Mouse (Mus musculus) G1E (cell line): ENCODE data around the gene Olfr177. TPM values are rescaled to one million over a fixed set of nuclear protein-coding genes. Genes with fewer than 3 reads are reported as not detected.

Source experiments
- ATAC-seq: 2 replicates; pipeline ENCODE4 v1.8.0; 2016; ENCODE audit warnings: mild to moderate bottlenecking; ENCODE audit not compliant: insufficient number of reproducible peaks, poor library complexity, low FRiP score, severe bottlenecking; ENCODE audit errors: extremely low read depth
- DNase-seq: peaks from one replicate; pipeline ENCODE4 v3.0.0; 2012; ENCODE audit warnings: low spot score
- H3K27me3 ChIP-seq: 2 replicates; pipeline ENCODE4 v1.6.1; 2012; ENCODE audit warnings: mild to moderate bottlenecking, low read length, inconsistent platforms; ENCODE audit not compliant: insufficient read depth
- H3K36me3 ChIP-seq: replicated peaks from 2 replicates; pipeline ENCODE3; 2012; ENCODE audit warnings: mild to moderate bottlenecking, inconsistent platforms
- H3K4me1 ChIP-seq: 2 replicates; pipeline ENCODE4 v1.6.1; 2012; ENCODE audit warnings: low read depth, low read length, inconsistent platforms, mixed read lengths; ENCODE audit not compliant: insufficient read depth
- H3K4me3 ChIP-seq: 2 replicates; pipeline ENCODE4 v1.5.1; 2012; ENCODE audit warnings: low read depth, mild to moderate bottlenecking, inconsistent platforms, low read length, moderate library complexity, mixed read lengths
- H3K9me3 ChIP-seq: replicated peaks from 2 replicates; pipeline ENCODE4 v1.6.1; 2012; ENCODE audit warnings: inconsistent platforms
- CTCF ChIP-seq: IDR thresholded peaks from 2 replicates; pipeline ENCODE4 v1.5.1; 2012; ENCODE audit warnings: low read depth, low read length, inconsistent platforms, mixed read lengths
- GATA1 ChIP-seq: IDR thresholded peaks from 2 replicates; pipeline ENCODE4 v1.6.1; 2012; ENCODE audit warnings: borderline replicate concordance, low read length, inconsistent platforms, mixed read lengths
- GATA2 ChIP-seq: IDR thresholded peaks from 2 replicates; pipeline ENCODE4 v1.6.1; 2012; ENCODE audit warnings: low read depth, low read length, inconsistent platforms, borderline replicate concordance
- POLR2AphosphoS5 ChIP-seq: IDR thresholded peaks from 2 replicates; pipeline ENCODE4 v1.6.1; 2012; ENCODE audit warnings: low read depth, low read length, inconsistent platforms; ENCODE audit not compliant: insufficient replicate concordance
- TAL1 ChIP-seq: conservative IDR thresholded peaks from 2 replicates; pipeline ENCODE4 v1.6.1; 2012; ENCODE audit warnings: low read depth, low read length, inconsistent platforms, mixed read lengths
- polyA plus RNA-seq: library from polyadenylated mRNA; stranded (reverse); fragments of >175 nt; gene quantifications from 2 replicates; pipeline ENCODE4 v1.2.3, GENCODE M21; 2012
- total RNA-seq, 2 experiments: library from RNA; stranded (forward) in 1 of 2; stranded (reverse) in 1 of 2; fragments of 200-1000 nt in 1 of 2; fragments of >200 nt in 1 of 2; fragmentation: Nextera tagmentation in 1 of 2; gene quantifications; 2 replicates each; pipeline ENCODE4 v1.2.3; 2014 to 2017

Gene Olfr177
- not detected in 2 replicates for total RNA-seq (2014; fragmentation: Nextera tagmentation)
- 0.12 and 0.27 TPM in 2 replicates for total RNA-seq (2017)
- polyA plus RNA-seq = not detected in 2 replicates

GRCm38 (mm10) chr16:58874668-58875067 is at the start of gene Olfr177:
Gene Olfr177, minus strand, starts transcription at chr16:58874768.
- Histone ChIP-seq H3K4me1 (peaks cover 15% of the 10 kb centered on the region; the same call in 1 of the 2 replicates), H3K4me3 (no peak within 1 kb of the TSS), H3K36me3 (peaks cover 10% of the 10 kb centered on the region), H3K27me3 (no peaks in the 10 kb centered on the region), H3K9me3 (no peaks in the 10 kb centered on the region)
- DNase-seq (no peak), ATAC-seq (no peak)
- TF ChIP-seq GATA2 (no peak), CTCF (no peak), GATA1 (no peak), POLR2AphosphoS5 (no peak), TAL1 (no peak)

GRCm38 (mm10) chr16:58891963-58892362 is 17.4 kb upstream of the Olfr177 start, which contains the start of gene Olfr178:
Gene Olfr178, minus strand, starts transcription at chr16:58892063.
- Histone ChIP-seq H3K4me1 (no peaks in the 10 kb centered on the region; the same call in 1 of the 2 replicates), H3K4me3 (no peak within 1 kb of the TSS), H3K9me3 (no peaks in the 10 kb centered on the region), H3K27me3 (no peaks in the 10 kb centered on the region), H3K36me3 (peaks cover 9% of the 10 kb centered on the region)
- DNase-seq (no peak), ATAC-seq (no peak)
- no peak for TF ChIP-seq GATA2
- no peak for TF ChIP-seq GATA1
- no peak for TF ChIP-seq POLR2AphosphoS5
- no peak for TF ChIP-seq CTCF
- no peak for TF ChIP-seq TAL1

GRCm38 (mm10) chr16:58884416-58884815 is 9.8 kb upstream of the Olfr177 start:
- H3K36me3 ChIP-seq = peaks cover 16% of the 10 kb centered on the region
- no peaks in the 10 kb centered on the region; the same call in none of the 2 replicates for H3K4me1 ChIP-seq
- ATAC-seq (no peak), DNase-seq (no peak)
- H3K4me3 ChIP-seq = no peak overlapping the region
- no peaks in the 10 kb centered on the region for H3K27me3 ChIP-seq
- H3K9me3 ChIP-seq = no peaks in the 10 kb centered on the region
- no peak for TF ChIP-seq CTCF
- TF ChIP-seq TAL1 = no peak
- no peak for TF ChIP-seq GATA1
- TF ChIP-seq GATA2 = no peak

- Histone ChIP-seq H3K9me3 (no peaks in the 10 kb centered on the region), H3K4me3 (peak overlapping the region; percentile 65), H3K36me3 (no peaks in the 10 kb centered on the region), H3K27me3 (no peaks in the 10 kb centered on the region), H3K4me1 (peaks cover 24% of the 10 kb centered on the region)
- DNase-seq (peak; percentile 16), ATAC-seq (peak; percentile 97)
- peak; percentile 81 for TF ChIP-seq TAL1
- no peak for TF ChIP-seq GATA1
These were observed 13.1 kb downstream of the Olfr177 start for GRCm38 (mm10) chr16:58861479-58861878.

- DNase-seq (no peak), ATAC-seq (no peak)
- Histone ChIP-seq H3K9me3 (no peaks in the 10 kb centered on the region), H3K4me3 (peak overlapping the region; percentile 61), H3K4me1 (peaks cover 24% of the 10 kb centered on the region), H3K36me3 (no peaks in the 10 kb centered on the region), H3K27me3 (no peaks in the 10 kb centered on the region)
- no peak for TF ChIP-seq TAL1
- TF ChIP-seq POLR2AphosphoS5 = no peak
- TF ChIP-seq GATA1 = no peak
- TF ChIP-seq CTCF = no peak
- no peak for TF ChIP-seq GATA2
These were observed 14.4 kb downstream of the Olfr177 start for GRCm38 (mm10) chr16:58860032-58860737.

- Histone ChIP-seq H3K9me3 (no peaks in the 10 kb centered on the region), H3K4me1 (no peaks in the 10 kb centered on the region), H3K4me3 (no peak within 1 kb of the TSS), H3K27me3 (no peaks in the 10 kb centered on the region), H3K36me3 (no peaks in the 10 kb centered on the region)
- TF ChIP-seq TAL1 (no peak), GATA1 (no peak), POLR2AphosphoS5 (no peak), CTCF (no peak), GATA2 (no peak)
- no peak for ATAC-seq
- DNase-seq = no peak
These were observed 47.7 kb downstream of the Olfr177 start, which contains the start of gene Olfr175-ps1 for GRCm38 (mm10) chr16:58826732-58827319. Gene Olfr175-ps1, minus strand, starts transcription at chr16:58826782.

Other genes starting within 250 kb of the Olfr177 start
- not detected in 2 replicates for gene E330017A01Rik, start 236.0 kb downstream of the Olfr177 start, total RNA-seq (2014; fragmentation: Nextera tagmentation)
- gene E330017A01Rik, start 236.0 kb downstream of the Olfr177 start, total RNA-seq (2017) = 0.11 and 0.17 TPM in 2 replicates
- not detected in 2 replicates for gene E330017A01Rik, start 236.0 kb downstream of the Olfr177 start, polyA plus RNA-seq
- gene Cpox, start 204.5 kb downstream of the Olfr177 start, total RNA-seq (2014; fragmentation: Nextera tagmentation) = 1,587 and 1,720 TPM in 2 replicates
- gene Cpox, start 204.5 kb downstream of the Olfr177 start, total RNA-seq (2017) = 291 and 297 TPM in 2 replicates
- 261 and 266 TPM in 2 replicates for gene Cpox, start 204.5 kb downstream of the Olfr177 start, polyA plus RNA-seq
- not detected in 2 replicates for gene Gpr15, start 155.7 kb downstream of the Olfr177 start, total RNA-seq (2014; fragmentation: Nextera tagmentation)
- gene Gpr15, start 155.7 kb downstream of the Olfr177 start, total RNA-seq (2017) = 0.11 and 0.12 TPM in 2 replicates
- gene Gpr15, start 155.7 kb downstream of the Olfr177 start, polyA plus RNA-seq = not detected in 2 replicates
- gene Cldnd1, start 146.9 kb downstream of the Olfr177 start, total RNA-seq (2014; fragmentation: Nextera tagmentation) = 93.5 and 94.2 TPM in 2 replicates
- 17.4 and 18.5 TPM in 2 replicates for gene Cldnd1, start 146.9 kb downstream of the Olfr177 start, total RNA-seq (2017)
- 2.2 and 3.3 TPM in 2 replicates for gene Cldnd1, start 146.9 kb downstream of the Olfr177 start, polyA plus RNA-seq
- not detected in 2 replicates for gene Olfr172, start 111.6 kb downstream of the Olfr177 start, total RNA-seq (2014; fragmentation: Nextera tagmentation)
- gene Olfr172, start 111.6 kb downstream of the Olfr177 start, total RNA-seq (2017) = not detected in 2 replicates
- gene Olfr172, start 111.6 kb downstream of the Olfr177 start, polyA plus RNA-seq = not detected in 2 replicates
- gene Olfr173, start 74.5 kb downstream of the Olfr177 start, total RNA-seq (2014; fragmentation: Nextera tagmentation) = not detected in 2 replicates
- gene Olfr173, start 74.5 kb downstream of the Olfr177 start, total RNA-seq (2017) = 0.06 TPM in 1 of 2 replicates, not detected in the other
- gene Olfr173, start 74.5 kb downstream of the Olfr177 start, polyA plus RNA-seq = not detected in 2 replicates
- gene Olfr175-ps1, start 48.0 kb downstream of the Olfr177 start, total RNA-seq (2014; fragmentation: Nextera tagmentation) = 0.98 TPM in 1 of 2 replicates, not detected in the other
- gene Olfr175-ps1, start 48.0 kb downstream of the Olfr177 start, total RNA-seq (2017) = 0.11 and 0.46 TPM in 2 replicates
- not detected in 2 replicates for gene Olfr175-ps1, start 48.0 kb downstream of the Olfr177 start, polyA plus RNA-seq
- gene Olfr178, start 17.3 kb upstream of the Olfr177 start, total RNA-seq (2014; fragmentation: Nextera tagmentation) = not detected in 2 replicates
- gene Olfr178, start 17.3 kb upstream of the Olfr177 start, total RNA-seq (2017) = 0.27 and 0.46 TPM in 2 replicates
- gene Olfr178, start 17.3 kb upstream of the Olfr177 start, polyA plus RNA-seq = not detected in 2 replicates
- gene Olfr181, start 54.0 kb upstream of the Olfr177 start, total RNA-seq (2014; fragmentation: Nextera tagmentation) = not detected in 2 replicates
- gene Olfr181, start 54.0 kb upstream of the Olfr177 start, total RNA-seq (2017) = 0.16 and 0.58 TPM in 2 replicates
- gene Olfr181, start 54.0 kb upstream of the Olfr177 start, polyA plus RNA-seq = not detected in 2 replicates
- gene Olfr180, start 54.6 kb upstream of the Olfr177 start, total RNA-seq (2014; fragmentation: Nextera tagmentation) = not detected in 2 replicates
- 0.22 TPM in 1 of 2 replicates, not detected in the other for gene Olfr180, start 54.6 kb upstream of the Olfr177 start, total RNA-seq (2017)
- gene Olfr180, start 54.6 kb upstream of the Olfr177 start, polyA plus RNA-seq = not detected in 2 replicates
- gene Olfr183, start 120.6 kb upstream of the Olfr177 start, total RNA-seq (2014; fragmentation: Nextera tagmentation) = 3.2 and 3.6 TPM in 2 replicates
- gene Olfr183, start 120.6 kb upstream of the Olfr177 start, total RNA-seq (2017) = 1.4 and 1.6 TPM in 2 replicates
- not detected in 2 replicates for gene Olfr183, start 120.6 kb upstream of the Olfr177 start, polyA plus RNA-seq
- not detected in 2 replicates for gene Olfr186, start 155.5 kb upstream of the Olfr177 start, total RNA-seq (2014; fragmentation: Nextera tagmentation)
- 0.22 and 0.23 TPM in 2 replicates for gene Olfr186, start 155.5 kb upstream of the Olfr177 start, total RNA-seq (2017)
- gene Olfr186, start 155.5 kb upstream of the Olfr177 start, polyA plus RNA-seq = not detected in 2 replicates
- not detected in 2 replicates for gene Olfr187, start 165.0 kb upstream of the Olfr177 start, total RNA-seq (2014; fragmentation: Nextera tagmentation)
- 0.12 TPM in 1 of 2 replicates, not detected in the other for gene Olfr187, start 165.0 kb upstream of the Olfr177 start, total RNA-seq (2017)
- gene Olfr187, start 165.0 kb upstream of the Olfr177 start, polyA plus RNA-seq = not detected in 2 replicates
- gene Olfr190, start 203.2 kb upstream of the Olfr177 start, total RNA-seq (2014; fragmentation: Nextera tagmentation) = not detected in 2 replicates
- gene Olfr190, start 203.2 kb upstream of the Olfr177 start, total RNA-seq (2017) = 0.12 and 1.1 TPM in 2 replicates
- gene Olfr190, start 203.2 kb upstream of the Olfr177 start, polyA plus RNA-seq = not detected in 2 replicates
- gene Olfr191, start 215.1 kb upstream of the Olfr177 start, total RNA-seq (2014; fragmentation: Nextera tagmentation) = not detected in 2 replicates
- gene Olfr191, start 215.1 kb upstream of the Olfr177 start, total RNA-seq (2017) = 0.12 and 0.60 TPM in 2 replicates
- gene Olfr191, start 215.1 kb upstream of the Olfr177 start, polyA plus RNA-seq = not detected in 2 replicates
- not detected in 2 replicates for gene Olfr193, start 237.1 kb upstream of the Olfr177 start, total RNA-seq (2014; fragmentation: Nextera tagmentation)
- gene Olfr193, start 237.1 kb upstream of the Olfr177 start, total RNA-seq (2017) = 0.55 TPM in 1 of 2 replicates, not detected in the other
- gene Olfr193, start 237.1 kb upstream of the Olfr177 start, polyA plus RNA-seq = not detected in 2 replicates
- not detected in 2 replicates for gene Olfr194, start 246.3 kb upstream of the Olfr177 start, total RNA-seq (2014; fragmentation: Nextera tagmentation)
- 0.55 TPM in 1 of 2 replicates, not detected in the other for gene Olfr194, start 246.3 kb upstream of the Olfr177 start, total RNA-seq (2017)
- gene Olfr194, start 246.3 kb upstream of the Olfr177 start, polyA plus RNA-seq = not detected in 2 replicates